21 mouse cellular contexts compared by ENCODE assay signal in genomic region chr7:49821370-49821769, GRCm38 (mm10). TPM values are rescaled to one million over a fixed set of nuclear protein-coding genes. Genes with fewer than 3 reads are reported as not detected.
DNase-seq lines count a peak whose midpoint lies in the region; ATAC-seq and TF ChIP-seq lines count a peak whose summit lies in the region.
"Had no signal": no experiment of that assay in that cellular context is flagged by ENCODE, and none has a peak within 500 bp of the region (broad histone marks: within the 10 kb centered on the region; RNA-seq: fewer than 3 reads in every experiment).

No protein-coding gene starts in this region.

- no peak for TF ChIP-seq POLR2A in CH12.LX (IDR thresholded peaks at IDR 0.05; ENCODE audit: low read depth, low read length)
- TF ChIP-seq POLR2A in embryonic fibroblast, embryonic 13.5 days (IDR thresholded peaks at IDR 0.05; ENCODE audit: low read depth, low read length), result no peak

- H3K79me2 ChIP-seq in CH12.LX (replicated peaks; ENCODE audit: control insufficient read depth, extremely low read depth, insufficient read depth, poor library complexity, severe bottlenecking), result no peaks in the 10 kb centered on the region

- no peaks in the 10 kb centered on the region for H3K9me3 ChIP-seq in CH12.LX (replicated peaks; ENCODE audit: low read length)
- H3K9me3 ChIP-seq: embryonic facial prominence, embryonic 10.5 days; embryonic facial prominence, embryonic 12.5 days; forebrain, embryonic 10.5 days; forebrain, embryonic 12.5 days had no signal

- TF ChIP-seq RAD21 in CH12.LX (IDR thresholded peaks at IDR 0.05; ENCODE audit: low read depth, low read length), result no peak

- in situ Hi-C loops in CH12.LX (cut with MboI; ENCODE audit: low pct_ligation_motif_present, low pct_unique_long_range_greater_than_20kb, low sequenced_read_pairs), result no loop called here

- no peak overlapping the region for H3K4me2 ChIP-seq in CH12.LX (ENCODE audit: insufficient read depth, low read depth, poor library complexity, severe bottlenecking)
- H3K4me2 ChIP-seq: embryonic facial prominence, embryonic 12.5 days; forebrain, embryonic 12.5 days had no signal

- peak overlapping the region; percentile 48; the same call in 1 of the 2 replicates for H3K9ac ChIP-seq in CH12.LX (ENCODE audit: insufficient read depth, low read depth)
- H3K9ac ChIP-seq: embryonic facial prominence, embryonic 12.5 days; forebrain, embryonic 12.5 days had no signal

- H3K27ac ChIP-seq in CH12.LX (ENCODE audit: insufficient read depth, low read depth), result peak overlapping the region; percentile 75
- 0 out of 2 replicates have a peak overlapping the region, but pooled peaks have one; percentile 17 for H3K27ac ChIP-seq in embryonic fibroblast, embryonic 13.5 days (ENCODE audit: insufficient read depth, low read length)
- H3K27ac ChIP-seq: embryonic facial prominence, embryonic 10.5 days; embryonic facial prominence, embryonic 12.5 days; forebrain, embryonic 10.5 days; forebrain, embryonic 12.5 days had no signal

- TF ChIP-seq CTCF in CH12.LX (conservative IDR thresholded peaks at IDR 0.05 in 1 of 2, IDR thresholded peaks at IDR 0.05 in 1 of 2; ENCODE audit: low read depth in 2 of 2, low read length in 2 of 2), result no peak
- no peak for TF ChIP-seq CTCF in embryonic fibroblast, embryonic 13.5 days (IDR thresholded peaks at IDR 0.05; ENCODE audit: borderline replicate concordance, insufficient read depth, low read length)

- dilution Hi-C loops in CH12.LX (cut with MboI; ENCODE audit: extremely low pct_ligation_motif_present, extremely low pct_unique_long_range_greater_than_20kb, low sequenced_read_pairs), result no loop called here

- peak; percentile 73 for ATAC-seq in CD4-positive, CD25-positive, alpha-beta regulatory T cell, adult 4 months
- ATAC-seq in inflammation-experienced regulatory T-cells, adult 6 months, result peak; percentile 68
- ATAC-seq: forebrain, embryonic 14.5 days; forebrain, embryonic 16.5 days had no signal

- no peak for TF ChIP-seq EP300 in CH12.LX (IDR thresholded peaks at IDR 0.05; ENCODE audit: low read length)

- no peak for DNase-seq in CH12.LX (ENCODE audit: extremely low read depth)
- DNase-seq in retina, postnatal 1 day, result no peak
- DNase-seq in cerebellum, adult 11-12 months, result no peak
- DNase-seq in urinary bladder, adult 2 months (ENCODE audit: low spot score), result no peak
- DNase-seq: adrenal gland, adult 8-10 months; adrenal gland, postnatal 14 days; adrenal gland, postnatal 36 days; cerebellum, adult 2 months; cerebellum, adult 9-10 months; cerebellum, postnatal 10 days; cerebellum, postnatal 25 days had no signal

- H3K27me3 ChIP-seq in CH12.LX (replicated peaks), result no peaks in the 10 kb centered on the region
- H3K27me3 ChIP-seq: embryonic facial prominence, embryonic 12.5 days; forebrain, embryonic 12.5 days had no signal

- peaks cover 22 to 80% of the 10 kb centered on the region in 2 experiments for H3K36me3 ChIP-seq in CH12.LX (replicated peaks in 1 of 2; ENCODE audit: control insufficient read depth in 1 of 2, insufficient read depth in 1 of 2, low read length in 1 of 2)

- H3K4me3 ChIP-seq in CH12.LX (replicated peaks in 1 of 3; ENCODE audit: low read depth in 2 of 3, low read length in 2 of 3, poor library complexity in 1 of 3), result no peak overlapping the region
- H3K4me3 ChIP-seq in embryonic fibroblast, embryonic 13.5 days (ENCODE audit: insufficient read depth, low read length), result no peak overlapping the region
- H3K4me3 ChIP-seq: embryonic facial prominence, embryonic 10.5 days; embryonic facial prominence, embryonic 12.5 days; erythroblast, embryonic 14.5 days; forebrain, embryonic 10.5 days; forebrain, embryonic 12.5 days had no signal

- H3K4me1 ChIP-seq in CH12.LX (ENCODE audit: control insufficient read depth in 1 of 2, insufficient read depth in 2 of 2), result peaks cover 7 to 21% of the 10 kb centered on the region in 2 experiments; a peak in 3 of 4 replicates
- H3K4me1 ChIP-seq in embryonic fibroblast, embryonic 13.5 days (ENCODE audit: control insufficient read depth, insufficient read depth, low read length), result no peaks in the 10 kb centered on the region
- H3K4me1 ChIP-seq: embryonic facial prominence, embryonic 10.5 days had no signal

TF ChIP-seq in CH12.LX, 34 proteins besides CTCF, POLR2A, EP300 and RAD21:
- TF ChIP-seq NRF1 (IDR thresholded peaks at IDR 0.05; ENCODE audit: low read depth, low read length) (no peak), TCF12 (IDR thresholded peaks at IDR 0.05; ENCODE audit: low read depth, low read length) (no peak), MXI1 (IDR thresholded peaks at IDR 0.05; ENCODE audit: low read depth, low read length) (no peak), MEF2A (IDR thresholded peaks at IDR 0.05; ENCODE audit: borderline replicate concordance, low read depth, low read length) (no peak), BHLHE40 (IDR thresholded peaks at IDR 0.05; ENCODE audit: low read depth, low read length) (no peak), POLR2AphosphoS2 (IDR thresholded peaks at IDR 0.05; ENCODE audit: low read depth, low read length) (no peak), HCFC1 (IDR thresholded peaks at IDR 0.05; ENCODE audit: low read depth, low read length) (no peak), IRF4 (IDR thresholded peaks at IDR 0.05; ENCODE audit: low read depth, low read length) (no peak), USF2 (conservative IDR thresholded peaks at IDR 0.05; ENCODE audit: low read depth, low read length) (no peak), MYC (IDR thresholded peaks at IDR 0.05; ENCODE audit: low read depth, low read length) (no peak), ETS1 (conservative IDR thresholded peaks at IDR 0.05; ENCODE audit: low read depth, low read length) (no peak), ZC3H11A (IDR thresholded peaks at IDR 0.05; ENCODE audit: low read depth, low read length) (no peak), E2F4 (IDR thresholded peaks at IDR 0.05; ENCODE audit: insufficient replicate concordance, low read depth, low read length) (no peak), PAX5 (IDR thresholded peaks at IDR 0.05; ENCODE audit: low read length) (no peak), CHD2 (IDR thresholded peaks at IDR 0.05; ENCODE audit: low read length) (no peak)

RNA-seq across cellular contexts. Expression of gene Prmt3, which starts 43.2 kb away (rescaled TPM):
- 10 to 100 TPM; 12.1 to 12.7 TPM for polyA plus RNA-seq in CD4-positive, CD25-positive, alpha-beta regulatory T cell, adult 4 months (2017; shearing (Covaris generic))
- 47.9 and 54.4 TPM in 2 replicates for total RNA-seq in CH12.LX (2012; rRNA removed)
- 86.0 and 91.2 TPM in 2 replicates for total RNA-seq in CH12.LX (2014; rRNA removed)
- polyA plus RNA-seq in CH12.LX (2012; ENCODE audit: insufficient read length, low read depth), result 54.3 and 54.5 TPM in 2 replicates
- polyA plus RNA-seq in embryonic fibroblast, embryonic 13.5 days (2011; ENCODE audit: insufficient read length, low read depth, missing spikeins), result 39.2 and 42.5 TPM in 2 replicates
- 10 to 100 TPM in 2 of 3 experiments, 1 to 10 TPM in 1; 7.8 to 13.2 (median 12.8) TPM for polyA plus RNA-seq in inflammation-experienced regulatory T-cells, adult 6 months (2017; shearing (Covaris generic))
- 19.7 and 22.0 TPM in 2 replicates for polyA plus RNA-seq in urinary bladder, adult 2 months (2012; rRNA removed)
